Mouse (Mus musculus): ENCODE data around the gene Hhipl1.

- TF ChIP-seq CTCF (IDR thresholded peaks at IDR 0.05; ENCODE audit: insufficient read depth, low read depth, low read length) (no peak), POLR2A (IDR thresholded peaks at IDR 0.05; ENCODE audit: insufficient read depth, low read depth, low read length) (no peak)
Measured at GRCm38 (mm10) chr12:108272143-108272635, 33.9 kb upstream of the Hhipl1 start.
